Mouse (Mus musculus): ENCODE results near the gene Limch1. TPM values are rescaled to one million over a fixed set of nuclear protein-coding genes. Genes with fewer than 3 reads are reported as not detected.

The Limch1 gene
- polyA plus RNA-seq, 1 experiment from 2014 or later: 47.1 TPM

DNA sequence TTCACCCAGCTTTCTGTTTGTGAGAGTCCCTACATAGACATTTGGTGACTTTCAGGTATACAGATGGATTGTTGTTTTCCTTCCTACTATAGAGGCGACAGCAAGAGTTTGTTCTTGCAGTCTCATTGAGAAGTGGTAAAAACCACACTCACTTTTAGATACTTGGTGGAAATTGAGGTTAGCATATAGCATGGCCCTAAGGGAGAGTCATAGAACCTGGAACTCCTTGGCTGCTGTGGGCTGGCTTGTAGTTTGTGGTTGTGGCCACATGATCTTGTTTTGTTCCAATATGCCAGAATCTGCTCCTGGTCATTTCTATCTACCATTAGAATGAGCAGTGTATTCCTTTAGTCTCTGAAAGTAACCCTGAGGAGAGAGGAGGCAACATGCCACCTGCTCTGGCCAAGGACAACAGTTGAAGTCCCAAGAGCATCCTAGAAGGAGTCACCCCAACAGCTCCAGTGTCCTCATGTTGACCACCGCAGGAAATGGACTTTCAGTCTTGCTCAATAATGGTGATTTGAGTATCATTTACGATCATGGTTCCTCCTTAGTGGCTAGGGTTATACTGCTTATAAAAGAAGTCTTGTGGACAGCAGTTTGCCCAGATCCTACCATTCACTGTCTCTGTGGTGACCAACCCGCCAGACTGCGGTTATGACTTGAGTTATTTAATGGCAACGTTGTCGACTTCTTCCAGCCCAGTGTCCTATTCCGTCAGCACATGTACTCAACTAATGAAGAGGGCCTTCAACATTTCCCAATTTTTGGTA is 71.7 kb downstream of the Limch1 start:
- H3K36me3 ChIP-seq (replicated peaks): no peaks in the 10 kb centered on the region
- DNase-seq (ENCODE audit: low spot score): no peak
- H3K27ac ChIP-seq (replicated peaks): no peak overlapping the region
- no peaks in the 10 kb centered on the region for H3K27me3 ChIP-seq (replicated peaks; ENCODE audit: low read depth, poor library complexity, severe bottlenecking)
- 96% methylated on average over 8 of the region's 8 CpGs for WGBS
- peaks cover 28% of the 10 kb centered on the region for H3K4me1 ChIP-seq
- no peak overlapping the region for H3K4me3 ChIP-seq
- H3K9me3 ChIP-seq: no peaks in the 10 kb centered on the region

DNA sequence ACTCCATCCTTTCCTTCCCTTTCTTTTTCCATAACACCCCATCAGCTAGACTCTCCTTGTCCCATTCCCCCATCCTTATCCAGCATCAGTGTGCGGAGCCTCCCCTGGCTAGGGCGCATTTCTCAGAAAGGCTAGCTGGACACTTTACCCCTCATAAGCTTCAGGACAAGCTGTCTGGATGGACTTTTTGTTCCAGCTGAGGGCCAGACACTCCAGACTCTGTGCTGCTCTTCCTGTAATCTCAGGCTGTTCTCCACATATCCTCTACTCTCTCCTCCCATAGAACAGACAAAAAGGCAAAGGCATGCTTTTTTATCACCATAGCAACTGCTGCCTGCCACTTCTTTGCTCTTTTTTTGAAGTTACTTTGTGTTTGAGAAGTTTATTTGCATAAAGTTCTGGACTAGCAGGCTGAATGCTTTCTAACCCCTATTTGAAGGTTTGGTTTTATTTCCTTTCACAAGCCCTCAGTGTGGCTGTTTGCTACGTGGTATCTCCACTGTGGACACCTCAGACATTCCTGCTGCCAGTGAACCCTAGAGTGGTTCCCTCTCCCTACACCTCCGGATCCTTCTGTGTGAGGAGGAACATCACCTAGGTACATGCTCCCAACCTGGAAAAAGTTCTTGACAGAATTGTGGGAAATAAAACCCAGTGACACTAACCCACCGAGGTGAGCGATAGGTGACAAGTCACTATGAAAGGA is 77.0 kb downstream of the Limch1 start:
- no peak for DNase-seq (ENCODE audit: low spot score)
- no peak overlapping the region for H3K27ac ChIP-seq (replicated peaks)
- 88% methylated on average over 6 of the region's 6 CpGs for WGBS
- no peak overlapping the region for H3K4me3 ChIP-seq
- peaks cover 11% of the 10 kb centered on the region for H3K4me1 ChIP-seq
- no peaks in the 10 kb centered on the region for H3K9me3 ChIP-seq
- H3K27me3 ChIP-seq (replicated peaks; ENCODE audit: low read depth, poor library complexity, severe bottlenecking): no peaks in the 10 kb centered on the region
- no peaks in the 10 kb centered on the region for H3K36me3 ChIP-seq (replicated peaks)

DNA sequence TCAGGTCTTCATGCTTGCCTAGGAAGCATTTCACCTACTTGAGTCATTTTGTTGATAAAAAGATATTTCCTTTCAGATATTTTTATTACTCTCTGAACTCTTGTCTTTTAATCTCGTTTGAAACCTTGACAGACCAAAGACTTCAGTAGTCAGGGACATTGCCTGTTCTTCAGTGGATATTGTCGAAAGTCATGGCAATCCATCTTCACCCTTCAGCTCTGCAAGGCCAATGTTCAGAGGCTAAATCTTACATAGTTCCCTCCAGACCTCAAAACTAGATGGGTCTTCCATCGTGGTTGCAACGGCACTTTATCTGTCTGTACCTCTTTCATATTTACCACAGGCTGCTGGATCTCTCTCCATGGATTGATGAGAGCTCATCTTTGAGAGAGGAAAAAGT is 80.0 kb downstream of the Limch1 start:
- 89% methylated on average over 4 of the region's 4 CpGs for WGBS
- Histone ChIP-seq H3K27ac (replicated peaks) (no peak overlapping the region), H3K9me3 (no peaks in the 10 kb centered on the region), H3K36me3 (replicated peaks) (no peaks in the 10 kb centered on the region), H3K4me3 (no peak overlapping the region), H3K4me1 (peaks cover 5% of the 10 kb centered on the region; the same call in 1 of the 2 replicates), H3K27me3 (replicated peaks; ENCODE audit: low read depth, poor library complexity, severe bottlenecking) (no peaks in the 10 kb centered on the region)
- DNase-seq (ENCODE audit: low spot score): no peak

DNA sequence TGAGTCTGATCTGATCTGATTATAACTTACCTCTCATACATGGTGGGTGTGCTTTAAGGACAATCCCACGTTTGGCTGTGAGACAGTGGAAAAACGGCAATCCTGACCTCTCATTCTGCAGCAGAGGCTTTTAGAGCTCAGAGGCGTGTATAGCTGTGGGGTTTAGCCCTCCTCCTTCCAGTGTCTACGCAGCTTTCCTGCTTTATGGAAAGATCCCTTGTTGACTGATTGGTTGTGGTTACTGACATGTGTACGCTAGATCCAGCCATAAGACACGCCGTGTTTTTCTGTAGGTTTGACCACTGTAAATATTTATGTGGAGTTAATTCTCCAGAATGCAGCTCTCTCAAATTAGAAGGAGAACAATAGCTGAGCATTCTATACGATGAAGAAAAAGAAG is 81.2 kb downstream of the Limch1 start:
- no peak for DNase-seq (ENCODE audit: low spot score)
- WGBS: 82% methylated on average over 8 of the region's 8 CpGs

DNA sequence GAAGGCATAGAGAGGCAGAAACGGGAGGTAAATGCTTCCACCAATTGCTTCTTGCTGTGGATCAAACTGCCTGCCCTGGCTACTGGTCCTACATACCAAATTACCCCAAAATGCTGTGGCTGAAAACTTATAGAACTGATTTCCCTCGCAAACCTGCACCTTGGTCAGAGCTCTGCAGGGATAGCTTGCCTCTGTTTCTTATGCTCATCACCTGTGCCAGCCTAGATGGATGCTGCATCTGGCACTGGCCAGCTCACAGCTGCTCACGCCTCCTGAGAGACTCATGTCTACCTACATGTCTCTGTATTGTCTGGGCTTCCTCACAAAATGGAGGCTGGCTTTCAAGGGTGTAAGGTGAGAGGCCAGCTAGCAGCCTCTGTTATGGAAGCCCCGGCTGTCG is 83.9 kb downstream of the Limch1 start:
- Histone ChIP-seq H3K9me3 (no peaks in the 10 kb centered on the region), H3K36me3 (replicated peaks) (no peaks in the 10 kb centered on the region), H3K27me3 (replicated peaks; ENCODE audit: low read depth, poor library complexity, severe bottlenecking) (no peaks in the 10 kb centered on the region), H3K4me1 (no peaks in the 10 kb centered on the region; the same call in 1 of the 2 replicates), H3K4me3 (no peak overlapping the region), H3K27ac (replicated peaks) (no peak overlapping the region)
- 89% methylated on average over 5 of the region's 5 CpGs for WGBS
- no peak for DNase-seq (ENCODE audit: low spot score)

More for the DNA sequence above, 81.2 kb downstream of the Limch1 start:
- Histone ChIP-seq H3K27me3 (replicated peaks; ENCODE audit: low read depth, poor library complexity, severe bottlenecking) (no peaks in the 10 kb centered on the region), H3K4me3 (no peak overlapping the region), H3K36me3 (replicated peaks) (no peaks in the 10 kb centered on the region), H3K9me3 (no peaks in the 10 kb centered on the region), H3K27ac (replicated peaks) (no peak overlapping the region), H3K4me1 (no peaks in the 10 kb centered on the region; the same call in 1 of the 2 replicates)

DNA sequence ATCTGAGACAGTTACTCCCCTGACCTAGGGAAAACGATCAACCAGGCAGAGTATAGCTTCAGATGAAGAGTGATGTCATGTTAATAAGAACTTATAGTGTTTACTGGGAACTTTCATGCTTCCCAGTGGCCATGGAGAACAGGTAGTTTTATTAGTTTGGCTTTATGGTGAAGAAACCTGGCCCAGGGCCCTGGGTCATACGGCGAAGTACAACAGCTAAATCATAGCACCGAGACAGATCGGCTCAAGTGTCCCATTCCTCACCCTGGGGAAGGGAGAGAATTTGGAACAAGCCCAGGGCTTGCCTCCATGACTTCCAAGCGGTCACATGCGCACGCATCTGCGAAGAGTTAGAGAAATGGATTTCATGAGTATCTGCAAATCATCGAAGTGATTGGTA is 84.6 kb downstream of the Limch1 start:
- 93% methylated on average over 10 of the region's 10 CpGs for WGBS
- no peak overlapping the region for H3K4me3 ChIP-seq
- no peak overlapping the region for H3K27ac ChIP-seq (replicated peaks)
- DNase-seq (ENCODE audit: low spot score): no peak
- H3K27me3 ChIP-seq (replicated peaks; ENCODE audit: low read depth, poor library complexity, severe bottlenecking): no peaks in the 10 kb centered on the region
- H3K4me1 ChIP-seq: no peaks in the 10 kb centered on the region; the same call in 1 of the 2 replicates
- no peaks in the 10 kb centered on the region for H3K36me3 ChIP-seq (replicated peaks)
- no peaks in the 10 kb centered on the region for H3K9me3 ChIP-seq

DNA sequence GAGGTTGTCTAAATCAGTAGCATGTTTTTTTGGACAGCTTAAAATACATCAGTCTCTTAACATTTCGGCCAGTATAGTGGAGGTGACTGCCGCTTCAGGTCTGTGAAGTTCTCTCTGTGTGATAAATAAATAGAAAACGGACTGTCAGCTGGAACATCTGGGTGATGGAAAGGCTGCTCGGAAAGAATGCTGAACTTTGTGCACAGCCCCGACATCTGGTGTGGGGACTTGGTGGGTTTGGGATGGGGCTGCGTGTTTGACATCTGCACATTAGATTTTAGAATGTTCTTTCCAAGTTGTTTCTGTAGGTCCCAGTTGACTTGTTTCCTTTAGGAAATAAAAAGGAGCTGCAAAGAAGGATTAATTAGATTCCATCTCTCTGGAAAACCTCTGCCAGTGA is 89.1 kb downstream of the Limch1 start:
- no peak overlapping the region for H3K27ac ChIP-seq (replicated peaks)
- H3K27me3 ChIP-seq (replicated peaks; ENCODE audit: low read depth, poor library complexity, severe bottlenecking): no peaks in the 10 kb centered on the region
- H3K4me1 ChIP-seq: no peaks in the 10 kb centered on the region
- 73% methylated on average over 6 of the region's 6 CpGs for WGBS
- H3K4me3 ChIP-seq: no peak overlapping the region
- H3K36me3 ChIP-seq (replicated peaks): no peaks in the 10 kb centered on the region
- no peaks in the 10 kb centered on the region for H3K9me3 ChIP-seq
- no peak for DNase-seq (ENCODE audit: low spot score)

DNA sequence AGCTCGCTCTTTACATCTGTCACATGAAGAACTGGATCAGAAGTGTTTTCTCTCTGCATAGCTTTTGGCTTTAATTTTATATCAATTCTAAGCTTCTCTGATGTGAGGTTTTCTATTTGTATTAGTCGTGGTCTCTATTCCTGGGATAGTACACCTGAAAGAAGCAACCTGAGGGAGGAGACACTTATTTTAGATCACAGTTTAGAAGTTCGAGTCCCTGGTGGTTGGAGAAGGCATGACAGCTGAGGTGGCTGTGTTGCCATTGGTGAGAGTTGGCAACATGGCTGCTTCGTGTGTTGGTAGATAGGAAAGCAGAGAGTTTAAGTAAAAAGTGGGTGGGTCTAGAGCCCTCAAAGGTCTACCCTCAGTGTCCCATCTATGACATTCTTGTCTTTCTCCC is 91.3 kb downstream of the Limch1 start:
- no peaks in the 10 kb centered on the region for H3K4me1 ChIP-seq
- H3K9me3 ChIP-seq: no peaks in the 10 kb centered on the region
- no peaks in the 10 kb centered on the region for H3K27me3 ChIP-seq (replicated peaks; ENCODE audit: low read depth, poor library complexity, severe bottlenecking)
- H3K27ac ChIP-seq (replicated peaks): no peak overlapping the region
- H3K4me3 ChIP-seq: no peak overlapping the region
- no peak for DNase-seq (ENCODE audit: low spot score)
- 85% methylated on average over 4 of the region's 4 CpGs for WGBS
- no peaks in the 10 kb centered on the region for H3K36me3 ChIP-seq (replicated peaks)

DNA sequence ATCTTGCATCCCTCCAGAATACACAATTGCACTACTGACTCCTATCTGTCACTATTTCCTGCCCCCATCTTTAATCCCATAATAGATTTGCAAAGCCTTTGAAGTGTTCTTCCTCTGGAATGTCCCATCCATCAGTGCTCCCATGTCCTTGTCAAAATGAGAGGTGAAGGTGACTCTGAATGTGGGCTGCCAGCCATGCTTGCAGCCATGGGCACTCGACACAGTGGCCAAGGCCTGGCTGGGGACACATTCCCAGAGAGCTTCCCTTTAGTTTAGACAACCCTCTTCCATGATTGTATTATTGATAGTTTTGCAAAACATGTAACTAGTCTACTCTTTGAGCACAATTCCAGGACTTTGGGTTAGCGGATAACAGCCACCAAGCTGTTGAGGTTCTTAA is 96.3 kb downstream of the Limch1 start:
- Histone ChIP-seq H3K27me3 (replicated peaks; ENCODE audit: low read depth, poor library complexity, severe bottlenecking) (no peaks in the 10 kb centered on the region), H3K36me3 (replicated peaks) (no peaks in the 10 kb centered on the region), H3K4me3 (no peak overlapping the region), H3K9me3 (no peaks in the 10 kb centered on the region), H3K27ac (replicated peaks) (no peak overlapping the region), H3K4me1 (no peaks in the 10 kb centered on the region)
- 91% methylated on average over 2 of the region's 2 CpGs for WGBS
- no peak for DNase-seq (ENCODE audit: low spot score)

DNA sequence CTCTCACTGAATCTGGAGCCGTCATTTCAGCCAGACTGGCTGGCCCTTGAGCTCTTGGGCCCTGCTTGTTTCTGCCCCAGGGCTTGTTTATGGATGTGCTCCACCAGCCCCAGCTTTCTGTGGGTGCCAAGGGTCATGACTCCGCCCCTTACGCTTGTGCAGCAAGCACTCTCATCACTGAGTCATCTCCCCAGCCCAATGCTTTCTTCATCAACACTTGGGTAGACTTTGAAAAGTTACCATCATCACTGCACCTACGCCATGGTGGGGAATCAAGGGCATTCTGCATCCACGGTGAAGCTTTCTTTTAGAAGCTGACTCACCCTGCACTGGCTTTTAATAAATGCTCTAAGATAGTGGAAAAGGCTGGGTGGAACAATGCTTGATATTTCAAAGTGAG is 97.1 kb downstream of the Limch1 start:
- no peak overlapping the region for H3K27ac ChIP-seq (replicated peaks)
- H3K4me1 ChIP-seq: no peaks in the 10 kb centered on the region
- H3K4me3 ChIP-seq: no peak overlapping the region
- H3K36me3 ChIP-seq (replicated peaks): no peaks in the 10 kb centered on the region
- H3K9me3 ChIP-seq: no peaks in the 10 kb centered on the region
- WGBS: 89% methylated on average over 5 of the region's 5 CpGs
- no peaks in the 10 kb centered on the region for H3K27me3 ChIP-seq (replicated peaks; ENCODE audit: low read depth, poor library complexity, severe bottlenecking)
- no peak for DNase-seq (ENCODE audit: low spot score)

DNA sequence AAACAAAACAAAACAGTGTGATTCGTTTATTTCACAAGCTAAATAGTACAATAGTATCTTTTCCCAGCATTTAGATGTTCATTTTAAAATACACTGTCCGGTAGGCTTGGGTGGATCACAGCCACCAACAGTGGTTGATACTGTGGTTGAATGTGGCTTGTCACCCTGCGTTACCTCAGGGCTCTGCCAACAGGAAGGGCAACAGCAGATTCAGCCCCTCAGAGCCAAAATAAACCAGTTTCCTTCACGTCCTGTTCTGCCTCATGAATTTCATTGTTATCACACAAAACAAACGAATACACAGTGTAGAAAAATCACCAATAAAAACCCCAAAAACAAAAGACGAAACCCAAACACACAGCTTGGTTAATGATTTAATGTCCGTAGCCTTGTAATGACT is 102.5 kb downstream of the Limch1 start:
- peaks cover 3% of the 10 kb centered on the region; the same call in 1 of the 2 replicates for H3K4me1 ChIP-seq
- no peaks in the 10 kb centered on the region for H3K9me3 ChIP-seq
- H3K36me3 ChIP-seq (replicated peaks): no peaks in the 10 kb centered on the region
- no peak overlapping the region for H3K4me3 ChIP-seq
- DNase-seq (ENCODE audit: low spot score): no peak
- no peak overlapping the region for H3K27ac ChIP-seq (replicated peaks)
- WGBS: 79% methylated on average over 7 of the region's 7 CpGs
- H3K27me3 ChIP-seq (replicated peaks; ENCODE audit: low read depth, poor library complexity, severe bottlenecking): no peaks in the 10 kb centered on the region

DNA sequence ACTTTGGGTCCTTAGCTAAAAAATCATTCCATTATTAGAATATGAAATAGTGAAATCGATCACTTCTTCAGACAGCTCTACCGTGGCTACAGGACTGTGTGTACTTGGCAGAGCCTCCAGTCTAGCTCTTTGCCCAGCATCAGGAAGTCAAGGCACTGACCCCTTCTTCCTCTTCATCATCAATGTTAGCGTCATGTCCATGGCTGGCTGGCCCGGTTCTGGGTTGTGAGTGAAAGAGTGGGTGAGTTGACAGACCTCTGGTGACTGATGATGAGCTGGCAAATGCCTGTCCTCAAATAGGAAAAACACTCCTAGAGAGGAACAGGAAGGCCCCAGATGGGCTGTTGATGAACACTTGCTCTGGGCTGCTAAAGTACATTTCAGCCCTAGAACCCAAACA is 103.5 kb downstream of the Limch1 start:
- Histone ChIP-seq H3K4me1 (peaks cover 3% of the 10 kb centered on the region; the same call in 1 of the 2 replicates), H3K9me3 (no peaks in the 10 kb centered on the region), H3K36me3 (replicated peaks) (no peaks in the 10 kb centered on the region), H3K27me3 (replicated peaks; ENCODE audit: low read depth, poor library complexity, severe bottlenecking) (no peaks in the 10 kb centered on the region), H3K4me3 (no peak overlapping the region), H3K27ac (replicated peaks) (no peak overlapping the region)
- DNase-seq (ENCODE audit: low spot score): no peak
- 86% methylated on average over 4 of the region's 4 CpGs for WGBS

DNA sequence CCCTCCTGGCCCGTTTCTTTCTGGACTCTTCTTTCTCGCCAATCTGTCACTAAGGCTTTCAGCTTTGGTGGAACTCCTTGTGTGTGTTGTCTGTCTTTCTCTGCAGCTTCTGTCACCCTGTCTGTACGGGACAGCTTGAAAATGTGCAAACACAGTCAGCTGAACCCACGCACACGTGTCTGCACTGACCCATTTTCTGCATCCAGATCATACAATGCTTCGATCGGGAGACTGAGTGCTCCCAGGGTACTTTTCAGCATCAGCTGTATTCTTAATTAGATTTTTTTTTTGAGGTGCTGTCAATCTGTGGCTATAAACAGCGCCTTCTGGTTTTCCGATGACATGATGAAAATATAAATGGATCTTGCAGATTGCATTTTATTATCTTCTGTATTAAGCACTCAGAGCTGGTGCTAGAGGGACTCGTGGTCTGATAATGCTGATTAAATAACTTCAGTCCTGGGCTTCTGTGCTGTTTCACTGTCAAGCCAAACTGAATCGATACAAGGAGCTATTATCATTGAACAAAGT is 105.2 kb downstream of the Limch1 start:
- Histone ChIP-seq H3K36me3 (replicated peaks) (no peaks in the 10 kb centered on the region), H3K4me3 (no peak overlapping the region), H3K27me3 (replicated peaks; ENCODE audit: low read depth, poor library complexity, severe bottlenecking) (no peaks in the 10 kb centered on the region), H3K9me3 (no peaks in the 10 kb centered on the region), H3K4me1 (peaks cover 3% of the 10 kb centered on the region; the same call in 1 of the 2 replicates), H3K27ac (replicated peaks) (no peak overlapping the region)
- WGBS: 87% methylated on average over 11 of the region's 11 CpGs
- no peak for DNase-seq (ENCODE audit: low spot score)
